Mouse (Mus musculus) bone marrow, adult 2 months (tissue): ENCODE data around the gene Cog4.

Experiments
- CTCF ChIP-seq: fragments of 200-500 bp; IDR thresholded peaks from 2 replicates; pipeline ENCODE4 v1.5.1; 2011; ENCODE audit warnings: low read length, control low read depth; ENCODE audit not compliant: control insufficient read depth, insufficient read depth
- POLR2A ChIP-seq: fragments of 200-500 bp; IDR thresholded peaks from 2 replicates; pipeline ENCODE4 v1.6.1; 2011; ENCODE audit warnings: low read depth, mild to moderate bottlenecking, control low read depth, low read length, borderline replicate concordance; ENCODE audit not compliant: control insufficient read depth

- TF ChIP-seq POLR2A (no peak), CTCF (no peak)
Measured at GRCm38 (mm10) chr8:110877862-110878261, 31.5 kb downstream of the Cog4 start.
